Mouse (Mus musculus) midbrain, embryonic 14.5 days (tissue): ENCODE results near the gene Hnrnph1. TPM values are rescaled to one million over a fixed set of nuclear protein-coding genes. Genes with fewer than 3 reads are reported as not detected.
"Not testable (repeated sequence)": the region's sequence is repeated elsewhere in the genome, so short reads cannot be mapped to it uniquely, and the experiment has no call there.

ENCODE experiments used
- ATAC-seq: fragments of 200-750 bp; cut with Nextera tagmentation; 2 replicates; pipeline ENCODE4 v1.8.0; 2017; ENCODE audit warnings: moderate number of reproducible peaks, moderate library complexity; ENCODE audit not compliant: low FRiP score, low TSS enrichment
- DNase-seq: peaks from one replicate; pipeline ENCODE4 v3.0.0-alpha.2; 2015
- H3K27ac ChIP-seq: fragments of 300-500 bp; sonication (generic); replicated peaks from 2 replicates; pipeline ENCODE4 v1.5.1; 2014; ENCODE audit warnings: mild to moderate bottlenecking, low read depth, low read length, moderate library complexity
- H3K27me3 ChIP-seq: fragments of 300-500 bp; sonication (generic); 2 replicates; pipeline ENCODE4 v1.6.1; 2014; ENCODE audit warnings: low read length, control low read depth, mixed read lengths; ENCODE audit not compliant: control insufficient read depth, insufficient read depth
- H3K36me3 ChIP-seq: fragments of 300-500 bp; sonication (generic); 2 replicates; pipeline ENCODE4 v1.6.1; 2014; ENCODE audit warnings: low read length, control low read depth; ENCODE audit not compliant: control insufficient read depth, insufficient read depth
- H3K4me1 ChIP-seq: fragments of 300-500 bp; sonication (generic); 2 replicates; pipeline ENCODE4 v1.6.1; 2014; ENCODE audit warnings: mild to moderate bottlenecking, antibody characterized with exemption, low read length, control low read depth; ENCODE audit not compliant: control insufficient read depth, insufficient read depth
- H3K4me2 ChIP-seq: fragments of 300-500 bp; sonication (generic); 2 replicates; pipeline ENCODE4 v1.6.1; 2014; ENCODE audit warnings: mild to moderate bottlenecking, low read length, moderate library complexity
- H3K4me3 ChIP-seq: fragments of 300-500 bp; sonication (generic); replicated peaks from 2 replicates; pipeline ENCODE4 v1.5.1; 2014; ENCODE audit warnings: low read depth, low read length
- H3K9ac ChIP-seq: fragments of 300-500 bp; sonication (generic); replicated peaks from 2 replicates; pipeline ENCODE4 v1.6.1; 2014; ENCODE audit warnings: mild to moderate bottlenecking, low read length, moderate library complexity
- H3K9me3 ChIP-seq: fragments of 300-500 bp; sonication (generic); 2 replicates; pipeline ENCODE4 v1.6.1; 2016; ENCODE audit warnings: low read length, control low read depth, mixed read lengths; ENCODE audit not compliant: control insufficient read depth
- WGBS: fragments of 180-500 bp; shearing (Covaris S2); extraction: QIAGEN DNeasy Blood & Tissue Kit; methylation state at CpG from one replicate; pipeline ENCODE4 v1.1.7; 2014; 5-methylcytosine and 5-hydroxymethylcytosine counted together
- polyA plus RNA-seq: library from polyadenylated mRNA; unstranded; fragments of >200 nt; fragmentation: Nextera tagmentation; extraction: Ambion mirVana; gene quantifications from 2 replicates; pipeline ENCODE4 v1.2.1, GENCODE M21; 2014

Gene Hnrnph1
- polyA plus RNA-seq, 1 experiment from 2014 or later = 584 TPM

GRCm38 (mm10) chr11:50352177-50352576, 24.6 kb upstream of the Hnrnph1 start:
- Histone ChIP-seq H3K9me3 (no peaks in the 10 kb centered on the region), H3K4me3 (no peak overlapping the region), H3K27ac (no peak overlapping the region), H3K4me2 (no peak overlapping the region), H3K36me3 (no peaks in the 10 kb centered on the region), H3K9ac (no peak overlapping the region), H3K27me3 (no peaks in the 10 kb centered on the region), H3K4me1 (no peaks in the 10 kb centered on the region)
- no peak for DNase-seq
- no peak for ATAC-seq
- 94% methylated on average over 2 of the region's 2 CpGs for WGBS

GRCm38 (mm10) chr11:50354162-50354561, 22.6 kb upstream of the Hnrnph1 start, which contains the start of gene Cby3:
Cby3 (plus strand) TSS chr11:50354462.
- H3K36me3 ChIP-seq = no peaks in the 10 kb centered on the region
- DNase-seq (no peak), ATAC-seq (no peak)
- no peaks in the 10 kb centered on the region for H3K4me1 ChIP-seq
- H3K9me3 ChIP-seq = no peaks in the 10 kb centered on the region
- no peak within 1 kb of the TSS for H3K9ac ChIP-seq
- no peaks in the 10 kb centered on the region for H3K27me3 ChIP-seq
- H3K4me3 ChIP-seq = no peak within 1 kb of the TSS
- H3K4me2 ChIP-seq = no peak within 1 kb of the TSS
- H3K27ac ChIP-seq = no peak within 1 kb of the TSS

GRCm38 (mm10) chr11:50354851-50355250, 21.9 kb upstream of the Hnrnph1 start:
- no peaks in the 10 kb centered on the region for H3K36me3 ChIP-seq
- DNase-seq = no peak
- no peak overlapping the region for H3K27ac ChIP-seq
- H3K4me2 ChIP-seq = no peak overlapping the region
- H3K27me3 ChIP-seq = no peaks in the 10 kb centered on the region
- H3K9ac ChIP-seq = no peak overlapping the region
- ATAC-seq = no peak
- H3K4me3 ChIP-seq = no peak overlapping the region
- no peaks in the 10 kb centered on the region for H3K4me1 ChIP-seq
- 74% methylated on average over 3 of the region's 3 CpGs for WGBS
- no peaks in the 10 kb centered on the region for H3K9me3 ChIP-seq

GRCm38 (mm10) chr11:50355395-50355794, 21.4 kb upstream of the Hnrnph1 start:
- Histone ChIP-seq H3K4me3 (no peak overlapping the region), H3K27ac (no peak overlapping the region), H3K36me3 (no peaks in the 10 kb centered on the region), H3K4me2 (no peak overlapping the region), H3K27me3 (no peaks in the 10 kb centered on the region), H3K9me3 (no peaks in the 10 kb centered on the region), H3K4me1 (no peaks in the 10 kb centered on the region), H3K9ac (no peak overlapping the region)
- WGBS = 80% methylated on average over 1 of the region's 1 CpGs
- ATAC-seq (no peak), DNase-seq (no peak)

GRCm38 (mm10) chr11:50358950-50359861, 17.6 kb upstream of the Hnrnph1 start:
- no peaks in the 10 kb centered on the region for H3K4me1 ChIP-seq
- H3K9ac ChIP-seq = peak overlapping the region; percentile 60
- H3K36me3 ChIP-seq = no peaks in the 10 kb centered on the region
- H3K27me3 ChIP-seq = no peaks in the 10 kb centered on the region
- no peaks in the 10 kb centered on the region for H3K9me3 ChIP-seq
- peak; percentile 58; the same call in 1 of the 2 replicates for ATAC-seq
- H3K4me2 ChIP-seq = peak overlapping the region; percentile 78
- DNase-seq = peak; percentile 75
- peak overlapping the region; percentile 64 for H3K27ac ChIP-seq
- H3K4me3 ChIP-seq = peak overlapping the region; percentile 50
- 2% methylated on average over 74 of the region's 74 CpGs for WGBS

GRCm38 (mm10) chr11:50361282-50361681, 15.5 kb upstream of the Hnrnph1 start:
- not testable (repeated sequence) for H3K27me3 ChIP-seq, H3K36me3 ChIP-seq
- WGBS = 82% methylated on average over 1 of the region's 1 CpGs

GRCm38 (mm10) chr11:50364548-50364947, 12.2 kb upstream of the Hnrnph1 start:
- WGBS = 8% methylated on average over 4 of the region's 4 CpGs
- DNase-seq = peak; percentile 90
- Histone ChIP-seq H3K27ac (no peak overlapping the region), H3K27me3 (no peaks in the 10 kb centered on the region), H3K4me2 (no peak overlapping the region), H3K9ac (no peak overlapping the region), H3K36me3 (no peaks in the 10 kb centered on the region), H3K4me3 (no peak overlapping the region), H3K9me3 (no peaks in the 10 kb centered on the region), H3K4me1 (no peaks in the 10 kb centered on the region)
- no peak; the same call in 1 of the 2 replicates for ATAC-seq

More at GRCm38 (mm10) chr11:50361282-50361681, 15.5 kb upstream of the Hnrnph1 start:
- H3K4me3 ChIP-seq, H3K4me2 ChIP-seq, ATAC-seq, H3K4me1 ChIP-seq, H3K27ac ChIP-seq, H3K9ac ChIP-seq, H3K9me3 ChIP-seq, DNase-seq: not testable (repeated sequence)

- H3K4me3 ChIP-seq = no peak overlapping the region
- no peaks in the 10 kb centered on the region for H3K36me3 ChIP-seq
- no peak overlapping the region for H3K27ac ChIP-seq
- H3K9ac ChIP-seq = no peak overlapping the region
- H3K4me1 ChIP-seq = no peaks in the 10 kb centered on the region
- ATAC-seq (no peak), DNase-seq (no peak)
- no peaks in the 10 kb centered on the region for H3K27me3 ChIP-seq
- no peaks in the 10 kb centered on the region for H3K9me3 ChIP-seq
- no peak overlapping the region for H3K4me2 ChIP-seq
These were observed 11.5 kb upstream of the Hnrnph1 start for GRCm38 (mm10) chr11:50365322-50365721.

GRCm38 (mm10) chr11:50367531-50367930, 9.3 kb upstream of the Hnrnph1 start:
- 94% methylated on average over 9 of the region's 9 CpGs for WGBS
- ATAC-seq = no peak
- H3K4me3 ChIP-seq = no peak overlapping the region
- H3K36me3 ChIP-seq = no peaks in the 10 kb centered on the region
- H3K4me1 ChIP-seq = peaks cover 6% of the 10 kb centered on the region; the same call in 1 of the 2 replicates
- no peak overlapping the region for H3K27ac ChIP-seq
- no peak for DNase-seq
- no peak overlapping the region for H3K4me2 ChIP-seq
- H3K9me3 ChIP-seq = no peaks in the 10 kb centered on the region
- H3K27me3 ChIP-seq = no peaks in the 10 kb centered on the region
- H3K9ac ChIP-seq = no peak overlapping the region
